Mouse (Mus musculus) liver, embryonic 13.5 days (tissue): ENCODE data around the gene Trim29. TPM values are rescaled to one million over a fixed set of nuclear protein-coding genes. Genes with fewer than 3 reads are reported as not detected.

Experiments used
- ATAC-seq: fragments of 200-750 bp; cut with Nextera tagmentation; 2 replicates; pipeline ENCODE4 v1.8.0; 2017; ENCODE audit warnings: low read depth, mild to moderate bottlenecking, moderate number of reproducible peaks, moderate library complexity
- DNase-seq: peaks from one replicate; pipeline ENCODE4 v3.0.0; 2022
- H3K27ac ChIP-seq: fragments of 300-500 bp; sonication (generic); 2 replicates; pipeline ENCODE4 v1.5.1; 2015; ENCODE audit warnings: moderate library complexity, mild to moderate bottlenecking, inconsistent platforms
- H3K27me3 ChIP-seq: fragments of 300-500 bp; sonication (generic); 2 replicates; pipeline ENCODE4 v1.6.1; 2015; ENCODE audit warnings: mild to moderate bottlenecking, inconsistent platforms
- H3K36me3 ChIP-seq: fragments of 300-500 bp; sonication (generic); 2 replicates; pipeline ENCODE4 v1.6.1; 2015; ENCODE audit warnings: mild to moderate bottlenecking, inconsistent platforms
- H3K4me1 ChIP-seq: fragments of 300-500 bp; sonication (generic); replicated peaks from 2 replicates; pipeline ENCODE4 v1.6.1; 2015; ENCODE audit warnings: inconsistent platforms
- H3K4me2 ChIP-seq: fragments of 300-500 bp; sonication (generic); 2 replicates; pipeline ENCODE4 v1.6.1; 2015; ENCODE audit warnings: inconsistent platforms, mild to moderate bottlenecking, moderate library complexity
- H3K4me3 ChIP-seq: fragments of 300-500 bp; sonication (generic); replicated peaks from 2 replicates; pipeline ENCODE4 v1.5.1; 2015; ENCODE audit warnings: mild to moderate bottlenecking, inconsistent platforms
- H3K9ac ChIP-seq: fragments of 300-500 bp; sonication (generic); 2 replicates; pipeline ENCODE4 v1.6.1; 2015; ENCODE audit warnings: mild to moderate bottlenecking, inconsistent platforms
- H3K9me3 ChIP-seq: fragments of 300-500 bp; sonication (generic); replicated peaks from 2 replicates; pipeline ENCODE4 v1.6.1; 2016; ENCODE audit warnings: inconsistent platforms
- WGBS: fragments of 180-500 bp; shearing (Covaris S2); methylation state at CpG from one replicate; pipeline ENCODE4 v1.1.7; 2015; ENCODE audit not compliant: insufficient replicate concordance; 5-methylcytosine and 5-hydroxymethylcytosine counted together
- polyA plus RNA-seq: library from polyadenylated mRNA; unstranded; fragments of >200 nt; fragmentation: Nextera tagmentation; extraction: Ambion mirVana; gene quantifications from 2 replicates; pipeline ENCODE4 v1.2.1, GENCODE M21; 2015

Gene Trim29
- polyA plus RNA-seq, 1 experiment from 2014 or later: 0.10 TPM

GRCm38 (mm10) chr9:43331476-43332471 is 21.1 kb downstream of the Trim29 start:
- Histone ChIP-seq H3K9me3 (no peaks in the 10 kb centered on the region), H3K27ac (no peak overlapping the region), H3K36me3 (no peaks in the 10 kb centered on the region), H3K9ac (no peak overlapping the region), H3K4me2 (no peak overlapping the region), H3K4me3 (no peak overlapping the region), H3K4me1 (no peaks in the 10 kb centered on the region), H3K27me3 (0 out of 2 replicates have a peak, but pooled peaks cover 6% of the 10 kb centered on the region)
- 59% methylated on average over 8 of the region's 8 CpGs for WGBS
- ATAC-seq (no peak), DNase-seq (no peak)

GRCm38 (mm10) chr9:43334476-43334875 is 23.8 kb downstream of the Trim29 start:
- DNase-seq (no peak), ATAC-seq (no peak)
- H3K27ac ChIP-seq: no peak overlapping the region
- 0 out of 2 replicates have a peak, but pooled peaks cover 6% of the 10 kb centered on the region for H3K27me3 ChIP-seq
- no peaks in the 10 kb centered on the region for H3K36me3 ChIP-seq
- no peaks in the 10 kb centered on the region for H3K4me1 ChIP-seq
- H3K4me3 ChIP-seq: no peak overlapping the region
- H3K9ac ChIP-seq: no peak overlapping the region
- no peaks in the 10 kb centered on the region for H3K9me3 ChIP-seq
- WGBS: 56% methylated on average over 8 of the region's 8 CpGs
- H3K4me2 ChIP-seq: no peak overlapping the region

- Histone ChIP-seq H3K9ac (no peak overlapping the region), H3K4me1 (no peaks in the 10 kb centered on the region), H3K4me2 (no peak overlapping the region), H3K4me3 (no peak overlapping the region), H3K36me3 (no peaks in the 10 kb centered on the region), H3K27me3 (no peaks in the 10 kb centered on the region), H3K27ac (no peak overlapping the region), H3K9me3 (no peaks in the 10 kb centered on the region)
- no peak for DNase-seq
- no peak for ATAC-seq
- 47% methylated on average over 4 of the region's 4 CpGs for WGBS
Observed at GRCm38 (mm10) chr9:43337636-43338035, 27.0 kb downstream of the Trim29 start.

- Histone ChIP-seq H3K9me3 (no peaks in the 10 kb centered on the region), H3K4me2 (no peak overlapping the region), H3K36me3 (no peaks in the 10 kb centered on the region), H3K27ac (no peak overlapping the region), H3K9ac (no peak overlapping the region), H3K4me1 (no peaks in the 10 kb centered on the region), H3K27me3 (no peaks in the 10 kb centered on the region), H3K4me3 (no peak overlapping the region)
- 39% methylated on average over 5 of the region's 5 CpGs for WGBS
- ATAC-seq: no peak
- no peak for DNase-seq
Observed at GRCm38 (mm10) chr9:43338067-43338466, 27.4 kb downstream of the Trim29 start.

GRCm38 (mm10) chr9:43339614-43340020 is 29.0 kb downstream of the Trim29 start:
- H3K9me3 ChIP-seq: no peaks in the 10 kb centered on the region
- DNase-seq (peak; percentile 13), ATAC-seq (no peak)
- H3K36me3 ChIP-seq: no peaks in the 10 kb centered on the region
- no peak overlapping the region for H3K4me2 ChIP-seq
- no peaks in the 10 kb centered on the region for H3K4me1 ChIP-seq
- WGBS: 2% methylated on average over 2 of the region's 2 CpGs
- no peak overlapping the region for H3K27ac ChIP-seq
- H3K9ac ChIP-seq: no peak overlapping the region
- no peaks in the 10 kb centered on the region for H3K27me3 ChIP-seq
- H3K4me3 ChIP-seq: no peak overlapping the region

GRCm38 (mm10) chr9:43350089-43350488 is 39.4 kb downstream of the Trim29 start:
- no peak for ATAC-seq
- no peak overlapping the region for H3K9ac ChIP-seq
- no peak overlapping the region for H3K27ac ChIP-seq
- H3K27me3 ChIP-seq: peaks cover 15% of the 10 kb centered on the region; the same call in 1 of the 2 replicates
- H3K36me3 ChIP-seq: no peaks in the 10 kb centered on the region
- no peak for DNase-seq
- H3K9me3 ChIP-seq: no peaks in the 10 kb centered on the region
- WGBS: 12% methylated on average over 5 of the region's 5 CpGs
- no peak overlapping the region for H3K4me2 ChIP-seq
- H3K4me3 ChIP-seq: no peak overlapping the region
- H3K4me1 ChIP-seq: no peaks in the 10 kb centered on the region

- Histone ChIP-seq H3K27ac (no peak overlapping the region), H3K4me2 (no peak overlapping the region), H3K4me3 (no peak overlapping the region), H3K4me1 (no peaks in the 10 kb centered on the region), H3K9ac (no peak overlapping the region), H3K27me3 (peaks cover 15% of the 10 kb centered on the region; the same call in 1 of the 2 replicates), H3K9me3 (no peaks in the 10 kb centered on the region), H3K36me3 (no peaks in the 10 kb centered on the region)
- 55% methylated on average over 13 of the region's 13 CpGs for WGBS
- DNase-seq: no peak
- ATAC-seq: no peak
Observed at GRCm38 (mm10) chr9:43351015-43351414, 40.4 kb downstream of the Trim29 start.

GRCm38 (mm10) chr9:43357011-43357410 is 46.4 kb downstream of the Trim29 start:
- H3K4me1 ChIP-seq: no peaks in the 10 kb centered on the region
- no peaks in the 10 kb centered on the region for H3K9me3 ChIP-seq
- H3K4me2 ChIP-seq: no peak overlapping the region
- H3K9ac ChIP-seq: no peak overlapping the region
- H3K4me3 ChIP-seq: no peak overlapping the region
- H3K27ac ChIP-seq: no peak overlapping the region
- DNase-seq: no peak
- H3K27me3 ChIP-seq: peaks cover 7% of the 10 kb centered on the region
- ATAC-seq: no peak
- H3K36me3 ChIP-seq: no peaks in the 10 kb centered on the region

GRCm38 (mm10) chr9:43358591-43359323 is 48.1 kb downstream of the Trim29 start:
- H3K27ac ChIP-seq: no peak overlapping the region
- DNase-seq (no peak), ATAC-seq (no peak)
- peaks cover 7% of the 10 kb centered on the region for H3K27me3 ChIP-seq
- H3K9me3 ChIP-seq: no peaks in the 10 kb centered on the region
- no peak overlapping the region for H3K9ac ChIP-seq
- H3K4me1 ChIP-seq: no peaks in the 10 kb centered on the region
- no peaks in the 10 kb centered on the region for H3K36me3 ChIP-seq
- no peak overlapping the region for H3K4me3 ChIP-seq
- no peak overlapping the region for H3K4me2 ChIP-seq
- WGBS: 69% methylated on average over 15 of the region's 15 CpGs

GRCm38 (mm10) chr9:43368781-43369180 is 58.1 kb downstream of the Trim29 start:
- Histone ChIP-seq H3K4me2 (no peak overlapping the region), H3K27ac (no peak overlapping the region), H3K4me3 (no peak overlapping the region), H3K4me1 (no peaks in the 10 kb centered on the region), H3K9me3 (no peaks in the 10 kb centered on the region), H3K9ac (no peak overlapping the region), H3K27me3 (no peaks in the 10 kb centered on the region), H3K36me3 (no peaks in the 10 kb centered on the region)
- DNase-seq (no peak), ATAC-seq (no peak)
- 56% methylated on average over 3 of the region's 3 CpGs for WGBS

- WGBS: 60% methylated on average over 4 of the region's 4 CpGs
- Histone ChIP-seq H3K9ac (no peak overlapping the region), H3K4me3 (no peak overlapping the region), H3K9me3 (no peaks in the 10 kb centered on the region), H3K27ac (no peak overlapping the region), H3K4me2 (no peak overlapping the region), H3K4me1 (no peaks in the 10 kb centered on the region), H3K36me3 (no peaks in the 10 kb centered on the region), H3K27me3 (no peaks in the 10 kb centered on the region)
- DNase-seq (no peak), ATAC-seq (no peak)
Observed at GRCm38 (mm10) chr9:43383871-43384270, 73.2 kb downstream of the Trim29 start.
